In genomic region chr5:65861154-65861944, GRCm38 (mm10) we compare ENCODE assay signal across 16 mouse cellular contexts. TPM values are rescaled to one million over a fixed set of nuclear protein-coding genes. Genes with fewer than 3 reads are reported as not detected.
DNase-seq lines count a peak whose midpoint lies in the region; ATAC-seq lines count a peak whose summit lies in the region.
"Had no signal": no experiment of that assay in that cellular context is flagged by ENCODE, and none has a peak within 500 bp of the region (broad histone marks: within the 10 kb centered on the region; RNA-seq: fewer than 3 reads in every experiment).

Gene Rhoh (plus strand): TSS chr5:65861213.

- no peak for ATAC-seq in hematopoietic stem cell, adult 5-6 weeks (replicated peaks in 1 of 2; ENCODE audit: insufficient read depth in 1 of 2, low FRiP score in 2 of 2, low TSS enrichment in 1 of 2, low read depth in 1 of 2, poor library complexity in 2 of 2, severe bottlenecking in 2 of 2)
- no peak for ATAC-seq in midbrain, embryonic 14.5 days (ENCODE audit: low FRiP score, low TSS enrichment)
- ATAC-seq: forebrain, embryonic 14.5 days; intestine, embryonic 16.5 days had no signal

- H3K27me3 ChIP-seq in splenic B cell, adult 2 months (ENCODE audit: control insufficient read depth, insufficient read depth, low read length, poor library complexity, severe bottlenecking), result no peaks in the 10 kb centered on the region
- no peaks in the 10 kb centered on the region for H3K27me3 ChIP-seq in midbrain, embryonic 14.5 days (ENCODE audit: control insufficient read depth, insufficient read depth, low read length)
- H3K27me3 ChIP-seq: limb, embryonic 15.5 days; lung, embryonic 15.5 days; midbrain, embryonic 12.5 days; neural tube, embryonic 13.5 days had no signal

- no peaks in the 10 kb centered on the region for H3K9me3 ChIP-seq in midbrain, embryonic 14.5 days (ENCODE audit: control insufficient read depth, low read length)
- H3K9me3 ChIP-seq: limb, embryonic 15.5 days; lung, embryonic 15.5 days; midbrain, embryonic 12.5 days; neural tube, embryonic 13.5 days had no signal

- H3K36me3 ChIP-seq in splenic B cell, adult 2 months (ENCODE audit: control insufficient read depth, insufficient read depth, low read length, poor library complexity, severe bottlenecking), result no peaks in the 10 kb centered on the region
- no peaks in the 10 kb centered on the region for H3K36me3 ChIP-seq in midbrain, embryonic 14.5 days (ENCODE audit: control insufficient read depth, insufficient read depth, low read length)
- H3K36me3 ChIP-seq: limb, embryonic 15.5 days; lung, embryonic 15.5 days; midbrain, embryonic 12.5 days; neural tube, embryonic 13.5 days had no signal

- H3K4me3 ChIP-seq in midbrain, embryonic 14.5 days (replicated peaks; ENCODE audit: low read depth, low read length), result no peak within 1 kb of the TSS
- H3K4me3 ChIP-seq: limb, embryonic 15.5 days; lung, embryonic 15.5 days; midbrain, embryonic 12.5 days; neural tube, embryonic 13.5 days had no signal

- H3K27ac ChIP-seq in midbrain, embryonic 14.5 days (replicated peaks; ENCODE audit: low read depth, low read length), result no peak within 1 kb of the TSS
- H3K27ac ChIP-seq: limb, embryonic 15.5 days; lung, embryonic 15.5 days; midbrain, embryonic 12.5 days; neural tube, embryonic 13.5 days had no signal

- H3K4me2 ChIP-seq in midbrain, embryonic 14.5 days (ENCODE audit: low read length), result no peak within 1 kb of the TSS
- H3K4me2 ChIP-seq: limb, embryonic 15.5 days; lung, embryonic 15.5 days; midbrain, embryonic 12.5 days; neural tube, embryonic 13.5 days had no signal

- 86% methylated on average over 10 of the region's 10 CpGs for WGBS in midbrain, embryonic 14.5 days

- peak; percentile 53 for DNase-seq in CD4-positive helper T cell, adult 2 months (ENCODE audit: low read depth, low spot score)
- peak; percentile 52 to 55 for DNase-seq in CD8-positive naive resting alpha-beta T cell, adult 2 months (ENCODE audit: low read depth in 2 of 2, low spot score in 2 of 2)
- DNase-seq in splenic B cell, adult 2 months (ENCODE audit: low read depth, low spot score), result peak; percentile 62
- DNase-seq in neural tube, embryonic 10.5 days (ENCODE audit: extremely low spot score, low spot score), result no peak
- no peak for DNase-seq in cerebellum, adult 11 months
- DNase-seq in midbrain, embryonic 14.5 days, result no peak
- DNase-seq: adrenal gland, adult 2 months; cerebellum, postnatal 36 days; kidney, postnatal 25 days had no signal

- no peaks in the 10 kb centered on the region for H3K4me1 ChIP-seq in midbrain, embryonic 14.5 days (ENCODE audit: control insufficient read depth, insufficient read depth, low read length)
- H3K4me1 ChIP-seq: midbrain, embryonic 12.5 days; neural tube, embryonic 13.5 days had no signal

- H3K9ac ChIP-seq in midbrain, embryonic 14.5 days (replicated peaks; ENCODE audit: low read length), result no peak within 1 kb of the TSS
- H3K9ac ChIP-seq: limb, embryonic 15.5 days; lung, embryonic 15.5 days; midbrain, embryonic 12.5 days; neural tube, embryonic 13.5 days had no signal

RNA-seq across cellular contexts. Expression of gene Rhoh, which starts in this region (rescaled TPM):
- total RNA-seq in hematopoietic stem cell, adult 5-6 weeks (2017), result 47.1 and 48.3 TPM in 2 replicates
- 0.12 and 0.34 TPM in 2 replicates for polyA plus RNA-seq in midbrain, embryonic 14.5 days (2014; fragmentation: Nextera tagmentation; extraction: Ambion mirVana)

Comparison
In these comparisons a context has a peak if more than half of its experiments do, and no peak if none do; other contexts are left out.
1. DNase-seq: peak in CD4-positive helper T cell, adult 2 months (single experiment), CD8-positive naive resting alpha-beta T cell, adult 2 months (2 of 2) and splenic B cell, adult 2 months (single experiment); none in neural tube, embryonic 10.5 days (single experiment), cerebellum, adult 11 months (single experiment) and midbrain, embryonic 14.5 days (single experiment).